Mouse (Mus musculus): ENCODE data around the gene Inpp4a. TPM values are rescaled to one million over a fixed set of nuclear protein-coding genes. Genes with fewer than 3 reads are reported as not detected.
A peak's percentile ranks its signal among the peaks of the same experiment; 100 is the strongest.

The Inpp4a gene
- total RNA-seq, 2 experiments from 2014 or later: 16.8 to 17.8 TPM

DNA sequence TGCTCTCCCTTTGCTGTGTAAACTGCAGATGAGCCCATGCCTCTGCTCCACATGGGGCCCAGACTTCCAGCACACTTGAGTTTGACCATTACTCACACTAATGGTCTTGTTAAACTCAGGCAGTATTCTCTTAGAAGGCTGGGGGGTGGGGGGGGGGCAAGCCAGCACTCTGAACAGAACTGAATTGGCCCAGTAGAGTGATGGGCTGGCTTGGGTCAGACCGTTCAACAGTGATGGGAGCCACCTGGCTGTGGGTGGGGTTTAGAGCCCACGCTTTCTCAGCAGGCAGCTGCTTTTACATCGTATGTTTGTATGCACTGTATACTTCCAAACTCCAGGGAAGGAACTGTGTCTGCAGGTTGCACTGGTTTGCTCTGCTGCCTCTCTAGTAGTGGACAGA is 99.3 kb downstream of the Inpp4a start:
- DNase-seq: peak; percentile 3
- intact Hi-C loops (cut with DNase I; ENCODE audit: low total_unique reads): no loop called here

DNA sequence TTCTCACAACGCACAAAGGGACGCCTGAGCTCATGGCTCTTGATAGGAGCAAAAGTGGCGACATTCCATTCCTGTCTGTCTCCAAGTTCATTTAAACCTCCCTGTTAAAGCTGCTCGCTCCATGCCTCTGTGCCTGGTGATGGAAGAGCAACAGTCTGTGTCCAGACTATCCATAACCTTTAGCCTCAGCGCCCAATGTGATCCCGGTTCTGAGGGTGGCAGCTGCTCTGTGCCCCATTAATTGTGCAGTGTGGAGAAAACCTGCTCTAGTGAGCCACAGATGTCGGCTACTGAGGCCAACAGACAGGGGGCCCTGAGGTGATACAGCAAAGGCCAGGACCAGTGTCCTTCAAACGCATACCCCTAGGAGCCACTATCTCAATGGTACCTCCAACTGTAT is 100.1 kb downstream of the Inpp4a start:
- no peak for DNase-seq
- intact Hi-C loops (cut with DNase I; ENCODE audit: low total_unique reads): loop anchor here (5.0 kb wide), 1 partner anchor 127 kb away; no protein-coding TSS in a partner anchor

DNA sequence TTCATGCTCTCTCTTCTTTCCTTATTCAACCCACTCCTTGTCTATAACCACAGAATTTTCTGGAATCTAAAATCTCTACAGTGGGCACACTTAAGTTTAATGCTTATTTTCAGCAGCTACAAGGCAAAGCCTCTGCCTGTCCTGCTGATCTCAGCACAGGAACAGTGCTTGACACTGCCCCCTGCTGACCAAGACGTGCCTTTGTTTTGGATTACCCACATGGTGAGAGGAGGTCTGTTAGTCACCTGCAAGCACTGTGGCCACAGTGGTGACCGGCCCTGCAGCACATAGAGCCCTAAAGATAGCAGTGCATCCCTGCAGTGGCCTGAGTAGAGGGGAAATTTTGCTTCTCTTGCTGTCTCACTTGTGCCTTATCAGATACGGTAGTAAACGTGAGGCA is 102.0 kb downstream of the Inpp4a start:
- intact Hi-C loops (cut with DNase I; ENCODE audit: low total_unique reads): loop anchor here (5.0 kb wide), 1 partner anchor 129 kb away; no protein-coding TSS in a partner anchor
- DNase-seq: peak; percentile 63

DNA sequence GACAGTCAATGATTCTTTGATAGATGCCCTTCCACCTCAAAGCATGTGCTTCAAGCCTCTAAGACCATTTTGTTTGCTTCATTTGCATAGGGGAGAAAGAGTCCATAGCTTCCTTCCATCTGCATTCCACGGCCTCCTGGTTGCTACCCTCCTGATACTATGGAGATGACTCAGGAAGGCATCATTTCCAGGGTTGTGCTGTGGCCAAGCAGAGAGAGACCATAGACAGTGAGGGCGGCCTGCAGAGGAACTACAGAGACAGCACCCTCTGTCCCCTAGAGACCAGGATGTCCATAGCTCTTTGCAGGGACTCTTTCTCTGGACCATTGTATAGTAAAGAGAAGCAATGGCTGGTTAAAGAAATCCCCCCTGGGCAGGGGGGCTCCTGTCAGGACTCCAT is 105.5 kb downstream of the Inpp4a start:
- no peak for DNase-seq
- intact Hi-C loops (cut with DNase I; ENCODE audit: low total_unique reads): no loop called here

DNA sequence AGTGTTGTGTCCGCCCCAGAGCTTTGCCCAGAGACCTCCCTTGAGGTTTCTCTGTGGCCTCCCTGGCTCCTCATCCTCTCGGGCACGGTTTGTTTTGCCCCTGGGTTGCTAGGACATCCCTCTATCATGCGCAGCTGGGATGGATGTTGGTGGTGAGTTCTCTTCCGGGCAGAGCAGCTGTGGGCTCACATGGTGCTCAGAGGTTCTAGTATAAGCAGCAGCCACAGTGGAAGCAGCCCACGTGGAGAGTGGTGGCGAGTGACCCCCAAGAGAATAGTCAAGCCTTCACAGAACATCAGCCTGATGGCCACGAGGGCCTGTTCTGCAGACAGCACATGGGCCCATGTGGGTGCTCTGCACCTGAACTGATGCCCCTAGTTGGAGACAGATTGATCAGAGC is 107.6 kb downstream of the Inpp4a start:
- intact Hi-C loops (cut with DNase I; ENCODE audit: low total_unique reads): no loop called here
- no peak for DNase-seq

DNA sequence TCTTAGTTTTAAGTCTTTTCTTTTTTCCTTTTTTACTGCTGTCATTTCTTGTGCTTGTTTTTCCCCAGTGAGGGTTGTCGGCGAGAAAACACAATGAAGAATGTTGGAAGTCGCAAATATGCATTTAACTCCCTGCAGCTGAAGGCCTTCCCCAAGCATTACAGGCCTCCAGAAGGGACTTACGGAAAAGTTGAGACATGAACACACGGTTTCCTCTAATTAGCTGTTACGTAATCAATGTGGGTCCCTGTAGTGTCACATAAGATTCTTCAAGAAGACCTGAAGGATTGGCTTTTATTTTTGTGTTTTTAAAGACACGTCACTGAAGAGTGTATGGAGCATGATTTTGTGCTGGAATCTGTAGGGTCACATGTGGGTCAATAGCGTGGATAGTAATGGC is 108.4 kb downstream of the Inpp4a start:
- intact Hi-C loops (cut with DNase I; ENCODE audit: low total_unique reads): no loop called here

GRCm38 (mm10) chr1:37408678-37409077 is 109.0 kb downstream of the Inpp4a start:
- intact Hi-C loops (cut with DNase I; ENCODE audit: low total_unique reads): no loop called here
- DNase-seq: no peak

More for the DNA sequence above, 108.4 kb downstream of the Inpp4a start:
- no peak for DNase-seq

DNA sequence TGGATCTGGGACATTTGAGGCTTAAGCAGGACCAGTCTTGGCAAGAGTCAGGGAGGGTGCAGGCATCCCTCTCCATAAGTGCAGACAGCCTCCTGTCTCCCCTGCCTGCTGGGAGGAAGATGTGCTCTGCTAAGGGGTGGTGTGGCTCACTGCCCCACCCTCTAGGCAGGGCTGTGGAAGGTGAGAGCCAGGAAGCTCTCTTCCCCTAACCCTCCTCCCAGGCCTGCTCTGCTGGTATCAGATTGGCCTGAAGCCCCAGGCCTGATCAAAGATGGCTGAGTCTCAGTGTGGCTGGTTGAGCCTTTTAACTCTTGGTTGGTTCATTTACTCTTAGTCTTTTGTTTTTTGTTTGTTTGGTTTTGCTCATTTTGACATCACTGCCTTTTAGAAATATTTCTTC is 110.0 kb downstream of the Inpp4a start:
- intact Hi-C loops (cut with DNase I; ENCODE audit: low total_unique reads): no loop called here

GRCm38 (mm10) chr1:37415394-37415793 is 115.7 kb downstream of the Inpp4a start:
- no peak for DNase-seq

More for the DNA sequence above, 110.0 kb downstream of the Inpp4a start:
- DNase-seq: no peak

DNA sequence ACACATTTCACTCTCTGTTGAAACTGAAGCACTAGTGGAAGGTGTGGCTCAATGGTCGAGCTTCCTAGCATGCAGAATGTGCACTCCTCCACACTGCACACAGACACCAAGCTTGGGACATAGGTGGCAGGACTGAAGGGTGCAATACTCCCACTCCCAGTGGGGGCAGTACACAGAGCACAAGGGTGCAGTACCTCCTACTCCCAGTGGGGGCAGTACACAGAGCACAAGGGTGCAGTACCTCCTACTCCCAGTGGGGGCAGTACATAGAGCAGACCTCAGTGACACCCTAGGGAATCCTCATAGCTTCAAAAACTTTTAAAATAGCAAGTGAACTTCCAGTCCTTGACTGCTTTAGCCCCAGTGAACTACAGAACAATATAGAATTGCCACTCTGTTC is 119.8 kb downstream of the Inpp4a start:
- intact Hi-C loops (cut with DNase I; ENCODE audit: low total_unique reads): no loop called here
- peak; percentile 65 for DNase-seq

More at GRCm38 (mm10) chr1:37415394-37415793, 115.7 kb downstream of the Inpp4a start:
- intact Hi-C loops (cut with DNase I; ENCODE audit: low total_unique reads): no loop called here

GRCm38 (mm10) chr1:37427144-37427875 is 127.6 kb downstream of the Inpp4a start:
- no peak for DNase-seq
- intact Hi-C loops (cut with DNase I; ENCODE audit: low total_unique reads): no loop called here

DNA sequence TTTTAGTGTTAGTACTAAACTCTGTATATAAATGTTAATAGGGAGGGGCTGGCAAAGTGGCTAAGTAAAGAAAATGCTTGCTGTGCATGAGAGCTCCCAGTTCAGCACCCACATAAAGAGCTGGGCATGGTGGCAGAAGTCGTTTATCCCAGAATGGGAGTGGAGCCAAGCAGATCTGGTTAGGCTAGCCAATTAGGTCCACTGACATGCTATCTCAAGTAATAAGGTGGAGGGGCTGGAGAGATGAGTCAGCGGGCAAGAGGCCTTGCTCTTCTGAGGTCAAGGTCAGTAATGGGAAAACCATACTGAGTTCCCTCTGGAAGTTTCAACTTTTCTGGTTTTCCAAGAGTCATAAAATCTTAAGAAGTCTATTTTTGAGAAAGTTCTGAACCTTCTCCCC is 129.2 kb downstream of the Inpp4a start:
- no peak for DNase-seq
- intact Hi-C loops (cut with DNase I; ENCODE audit: low total_unique reads): no loop called here

DNA sequence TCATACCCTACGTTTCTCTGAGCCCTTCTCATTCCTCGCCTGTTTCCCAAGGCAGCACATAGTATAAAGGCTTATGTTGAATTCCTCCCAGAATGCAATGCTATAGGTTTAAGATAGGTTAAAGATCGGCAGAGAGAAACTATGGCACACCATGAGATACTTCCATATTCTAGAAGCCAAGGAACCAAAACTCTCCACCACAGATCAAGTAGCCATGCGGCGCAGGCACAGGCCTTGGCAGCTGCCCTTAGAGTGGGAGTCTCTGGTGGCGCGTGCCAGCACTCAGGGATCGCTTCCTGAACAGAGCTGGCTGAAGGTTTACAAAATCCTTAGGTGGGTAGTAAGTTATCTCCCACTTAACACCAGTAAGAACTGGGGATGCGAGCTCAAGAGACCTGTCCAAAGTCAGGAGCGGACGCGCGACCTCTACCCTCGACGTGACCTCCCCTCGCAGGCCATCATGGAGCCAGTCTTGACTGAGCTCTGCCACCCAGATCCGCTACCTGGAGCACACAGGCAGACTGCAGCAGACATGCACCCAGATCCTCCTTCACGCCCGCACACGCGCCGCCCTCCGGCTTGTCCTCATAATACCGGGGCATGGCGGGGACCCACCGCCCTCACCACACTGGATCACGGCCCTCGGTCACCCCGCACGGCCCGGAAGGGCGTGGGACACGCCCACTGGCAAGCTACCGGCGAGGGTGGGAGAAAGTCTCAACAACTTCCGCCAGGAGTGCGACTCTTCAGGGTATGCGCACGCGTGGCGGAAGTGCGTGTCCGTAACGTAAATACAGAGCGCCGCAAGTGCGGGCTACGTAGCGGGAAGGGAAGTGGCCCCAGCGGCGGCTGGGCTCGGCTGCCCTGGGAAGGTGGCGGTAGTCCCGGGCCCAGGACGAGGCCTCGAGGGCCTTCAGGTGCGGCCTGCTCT is 130.0 kb downstream of the Inpp4a start, which contains the start of the genes Coa5 and Unc50:
TSS of gene Coa5 (minus strand) at position 738 of the 931 bp plus-strand sequence.
TSS of gene Unc50 (plus strand) at position 774 of the 931 bp plus-strand sequence.
- DNase-seq: peak; percentile 95
- intact Hi-C loops (cut with DNase I; ENCODE audit: low total_unique reads): no loop called here

- no peak for DNase-seq
- intact Hi-C loops (cut with DNase I; ENCODE audit: low total_unique reads): no loop called here
These were observed 130.7 kb downstream of the Inpp4a start for GRCm38 (mm10) chr1:37430297-37430840.

GRCm38 (mm10) chr1:37436419-37436818 is 136.8 kb downstream of the Inpp4a start:
- intact Hi-C loops (cut with DNase I; ENCODE audit: low total_unique reads): no loop called here
- no peak for DNase-seq

GRCm38 (mm10) chr1:37442848-37443835 is 143.5 kb downstream of the Inpp4a start:
- no peak for DNase-seq
- intact Hi-C loops (cut with DNase I; ENCODE audit: low total_unique reads): loop anchor here (10.0 kb wide), 1 partner anchor 192 kb away; no protein-coding TSS in a partner anchor

GRCm38 (mm10) chr1:37448361-37449095 is 148.9 kb downstream of the Inpp4a start:
- intact Hi-C loops (cut with DNase I; ENCODE audit: low total_unique reads): loop anchor here (10.0 kb wide), 1 partner anchor 186 kb away; no protein-coding TSS in a partner anchor
- DNase-seq: peak; percentile 60

DNA sequence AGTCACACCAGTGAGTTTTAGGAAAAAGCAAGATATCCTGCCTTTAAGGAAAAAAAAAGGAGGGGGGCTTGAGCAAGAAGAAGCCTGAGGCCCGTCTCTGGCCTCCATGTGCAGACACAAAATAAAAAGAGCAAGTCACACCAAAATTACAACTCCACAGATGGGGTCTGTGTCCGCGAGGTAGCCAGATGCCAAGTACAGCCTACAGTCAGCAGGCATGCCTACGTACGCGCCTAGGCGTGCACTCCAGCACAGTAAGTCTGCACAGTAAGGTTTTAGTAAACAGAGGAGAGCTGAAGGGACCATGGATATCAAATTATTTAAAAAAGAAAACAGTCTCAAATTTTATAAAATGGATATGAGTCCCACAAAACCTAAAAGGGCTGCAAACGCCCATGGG is 151.6 kb downstream of the Inpp4a start:
- DNase-seq: no peak
- intact Hi-C loops (cut with DNase I; ENCODE audit: low total_unique reads): no loop called here
